Mouse (Mus musculus) activated CD4-positive, CD25-positive, alpha-beta regulatory T cell (primary cell): ENCODE results near the gene Mfap3. TPM values are rescaled to one million over a fixed set of nuclear protein-coding genes. Genes with fewer than 3 reads are reported as not detected.

ENCODE experiments used
- polyA plus RNA-seq, 2 experiments: library from polyadenylated mRNA; unstranded; fragments of 100-300 nt; shearing (Covaris generic); gene quantifications; one replicate each; pipeline ENCODE4 v1.2.1; 2017

Mfap3 gene
- 10 to 100 TPM; 24.0 to 25.8 TPM for polyA plus RNA-seq

DNA sequence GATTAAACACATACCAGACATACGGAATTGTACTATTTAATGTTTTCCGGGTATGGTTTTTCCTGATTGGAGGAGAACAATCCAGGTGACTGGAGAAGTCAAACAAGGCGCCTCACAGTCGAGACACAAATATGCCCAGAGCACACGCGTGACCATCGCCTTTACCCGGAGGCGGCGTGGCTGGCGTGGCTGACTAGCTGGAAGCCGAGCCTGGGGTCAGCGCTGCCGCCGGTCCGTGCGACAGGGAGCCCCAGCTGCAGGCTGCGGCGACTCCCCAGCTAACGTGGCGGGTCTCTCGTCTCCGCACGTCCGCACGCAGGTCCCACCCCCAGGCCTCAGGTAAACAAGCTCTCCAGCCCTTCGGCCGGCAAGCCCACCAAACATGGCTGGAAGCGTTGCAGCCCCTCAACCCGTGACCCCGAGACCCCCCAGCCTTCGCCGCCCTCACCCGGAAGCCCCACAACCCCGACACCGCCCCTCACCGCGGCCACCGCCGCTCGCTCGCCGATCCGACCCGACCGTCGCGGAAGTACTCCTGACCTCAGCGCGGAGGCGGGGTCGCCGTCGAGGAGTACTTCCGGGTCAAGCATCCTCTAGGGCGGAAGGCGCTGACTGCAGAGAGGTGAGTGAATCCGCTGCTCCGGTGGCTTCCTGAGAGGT, at the start of gene Mfap3, which contains the start of gene Fam114a2:
Gene Mfap3 (plus strand): TSS at position 574 of the 660 bp plus-strand sequence.
Gene Fam114a2 (minus strand): TSS at position 527 of the 660 bp plus-strand sequence.

Other genes with a start within 250 kb of the Mfap3 start
- gene Fam114a2, start within 50 bp of the Mfap3 start, polyA plus RNA-seq = 10 to 100 TPM; 66.6 to 82.2 TPM
- 10 to 100 TPM; 54.3 to 66.4 TPM for gene Galnt10, start 126.8 kb downstream of the Mfap3 start, polyA plus RNA-seq